Mouse (Mus musculus) adrenal gland, adult 18-20 months (tissue): ENCODE measurements around the gene Thsd4. TPM values are rescaled to one million over a fixed set of nuclear protein-coding genes. Genes with fewer than 3 reads are reported as not detected.
"Not testable (repeated sequence)": the region's sequence is repeated elsewhere in the genome, so short reads cannot be mapped to it uniquely, and the experiment has no call there.

Source experiments
- DNase-seq, 2 experiments: peaks; one replicate each; pipeline ENCODE4 v3.0.0; 2021 to 2022; ENCODE audit warnings: low spot score in 2 of 2
- total RNA-seq, 2 experiments: library from RNA; stranded (reverse); gene quantifications; 1 replicate in 1 of 2; 2 replicates in 1 of 2; pipeline ENCODE4 v1.2.3; 2021

The Thsd4 gene
- total RNA-seq, 2 experiments from 2014 or later = 3.2 to 3.6 TPM

DNA sequence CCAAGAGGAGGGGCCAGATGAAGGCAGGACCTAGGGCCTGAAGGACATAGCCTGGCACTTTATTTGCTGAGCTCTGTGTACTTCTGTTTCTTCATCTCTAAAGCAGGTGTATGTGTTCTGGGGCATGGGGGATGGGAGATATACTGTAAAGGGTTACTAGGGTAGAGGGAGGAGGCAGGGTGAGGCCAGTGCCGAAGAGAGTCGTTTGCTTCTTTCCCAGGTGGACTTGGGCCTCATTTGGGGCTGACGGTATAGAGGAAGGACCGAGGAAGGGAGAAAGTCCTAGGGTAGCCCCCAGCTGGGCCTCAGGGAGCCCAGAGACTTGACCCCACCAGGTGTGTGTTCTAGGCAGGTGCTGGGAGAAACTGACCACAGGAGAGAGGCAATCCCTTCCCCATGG lies 569.9 kb downstream of the Thsd4 start:
- no peak for DNase-seq

DNA sequence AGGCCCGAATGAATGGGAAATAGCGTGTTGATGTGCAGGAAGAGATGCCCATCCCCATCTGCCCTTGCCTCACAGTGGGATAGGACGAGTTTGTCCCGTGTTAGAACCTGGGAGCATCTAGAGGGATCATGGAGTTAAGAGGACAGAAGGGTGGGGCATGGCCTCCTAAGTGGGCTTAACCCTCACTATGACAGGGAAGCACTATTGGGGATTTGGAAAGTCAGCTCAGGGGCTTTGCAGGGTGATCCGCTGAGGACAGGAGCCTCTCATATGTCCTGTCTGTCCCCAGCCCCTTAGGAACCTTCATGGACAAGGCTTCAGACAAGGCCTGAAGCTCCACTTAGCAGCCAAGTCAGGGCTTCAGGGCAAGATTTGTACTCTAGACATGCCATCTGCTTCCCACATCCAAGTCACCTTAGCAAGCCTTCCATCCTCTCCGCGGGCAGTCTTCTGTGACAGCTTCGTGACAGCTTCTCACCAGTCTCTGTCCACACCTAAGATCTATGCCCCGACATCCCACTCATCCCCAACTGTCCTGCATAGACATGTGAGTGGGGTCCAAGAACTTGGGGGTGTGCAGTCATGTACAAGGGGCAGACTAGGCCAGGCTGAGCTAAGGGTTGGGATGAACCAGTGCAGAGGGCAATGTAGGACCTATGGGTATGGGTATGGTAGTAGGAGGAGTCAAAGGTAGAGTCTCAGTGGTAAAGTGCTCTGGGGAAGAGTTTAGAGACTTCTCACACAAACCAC lies 570.7 kb downstream of the Thsd4 start:
- DNase-seq = peak in 1 of 2 experiments; percentile 13

DNA sequence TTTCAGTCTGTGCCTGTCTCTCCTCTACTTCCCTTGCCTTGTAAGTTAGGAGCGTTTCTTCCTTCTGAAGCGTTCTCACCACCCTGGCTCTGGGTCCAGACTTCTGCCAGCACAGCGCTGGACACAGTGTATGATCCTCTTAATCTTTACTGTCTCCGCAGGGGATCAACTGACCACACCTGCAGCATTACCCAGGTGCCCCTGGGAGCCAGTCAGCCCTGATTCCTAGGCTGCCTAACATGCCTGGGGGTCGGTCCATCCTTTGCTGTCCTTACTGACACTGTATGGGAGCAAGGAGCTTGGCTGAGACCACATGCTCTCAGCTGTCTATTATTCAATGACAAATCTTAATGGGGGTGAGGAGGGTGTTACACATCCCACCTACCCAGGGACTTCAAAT lies 571.9 kb downstream of the Thsd4 start:
- peak in 1 of 2 experiments; percentile 12 for DNase-seq

DNA sequence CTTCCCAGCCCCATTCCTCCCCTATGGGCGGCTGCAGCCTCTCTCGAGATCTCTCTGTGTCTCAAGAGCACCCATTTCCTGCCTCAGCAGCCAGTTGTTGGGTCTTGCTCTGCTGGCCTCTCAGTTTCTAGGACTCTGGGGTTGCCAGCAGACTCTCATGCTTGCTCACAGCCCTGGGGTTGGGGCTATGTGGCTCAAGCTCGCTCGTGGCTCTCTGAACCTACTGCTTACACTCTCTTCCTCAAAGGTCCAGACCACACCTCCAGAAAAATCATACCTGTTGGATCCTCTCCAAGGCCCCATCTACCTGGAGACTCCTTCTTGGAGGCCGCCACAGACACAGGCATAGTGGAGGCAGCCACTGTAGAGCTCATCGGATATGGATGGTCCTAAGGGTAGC lies 572.3 kb downstream of the Thsd4 start:
- no peak for DNase-seq

DNA sequence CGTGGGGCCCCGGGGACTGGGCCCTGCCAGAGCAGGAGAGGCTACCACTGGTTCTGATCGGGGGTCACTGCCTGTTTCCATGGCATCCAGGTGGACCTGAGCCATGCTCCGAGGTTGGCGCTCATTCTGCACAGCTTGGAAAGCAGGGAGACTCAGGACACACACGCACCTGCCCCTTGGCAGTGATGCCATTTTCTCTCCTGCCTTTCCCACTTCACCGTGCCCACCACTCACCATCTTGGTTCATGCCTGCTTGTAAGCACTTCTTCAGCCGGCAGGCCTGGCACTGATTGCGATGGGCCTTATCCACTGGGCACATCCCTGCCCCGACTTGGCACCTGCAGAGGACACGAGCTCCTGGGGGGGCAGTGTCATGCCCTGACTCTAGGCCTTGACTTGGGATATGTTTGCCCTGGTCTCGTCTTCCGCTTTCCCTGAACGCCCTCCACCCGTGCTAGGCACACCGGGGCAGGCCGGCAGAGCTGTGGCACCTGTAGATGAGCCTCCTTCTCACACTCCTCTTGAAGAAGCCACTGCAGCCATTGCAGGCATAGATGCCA lies 573.1 kb downstream of the Thsd4 start:
- peak in 1 of 2 experiments; percentile 15 for DNase-seq

DNA sequence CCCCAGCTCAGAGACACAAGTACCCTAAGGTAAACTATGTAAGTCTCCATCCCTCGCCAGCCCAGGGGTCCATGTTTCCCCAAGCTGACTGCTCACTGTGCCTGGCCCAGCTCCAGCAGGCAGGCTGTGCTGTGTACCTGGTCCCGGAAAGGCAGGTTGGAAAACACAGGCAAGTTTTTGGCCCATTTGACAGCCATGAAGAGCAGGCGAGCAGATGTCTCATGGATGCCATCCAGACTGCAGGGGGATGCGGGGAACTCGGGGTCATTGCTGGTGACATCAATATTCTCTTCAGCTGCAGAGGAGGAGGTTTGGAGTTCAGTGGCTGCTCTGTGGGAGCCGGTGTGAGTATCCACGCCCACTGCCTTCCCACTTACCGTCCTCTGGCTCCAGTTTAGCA lies 573.6 kb downstream of the Thsd4 start:
- peak in 1 of 2 experiments; percentile 19 for DNase-seq

DNA sequence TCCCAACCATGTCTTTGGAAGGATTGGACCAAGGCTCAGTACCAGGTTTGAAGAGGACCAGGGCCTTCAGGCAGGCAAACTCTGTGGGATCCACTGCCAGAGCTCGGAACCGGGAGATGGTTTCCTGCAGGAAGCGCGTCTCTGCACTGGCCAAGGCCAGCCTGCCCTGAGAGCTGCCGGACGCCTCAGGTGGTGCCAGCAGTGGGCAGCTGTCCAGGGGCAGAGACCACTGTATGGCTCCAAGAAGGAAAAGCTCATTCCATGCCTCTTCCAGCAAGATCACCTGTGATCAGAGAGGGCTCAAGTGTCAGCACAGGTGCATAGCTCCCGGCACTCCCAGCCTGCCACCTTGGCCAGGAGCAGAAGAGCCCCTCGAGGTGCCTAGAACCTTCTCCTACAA lies 574.6 kb downstream of the Thsd4 start:
- peak in 1 of 2 experiments; percentile 15 for DNase-seq

DNA sequence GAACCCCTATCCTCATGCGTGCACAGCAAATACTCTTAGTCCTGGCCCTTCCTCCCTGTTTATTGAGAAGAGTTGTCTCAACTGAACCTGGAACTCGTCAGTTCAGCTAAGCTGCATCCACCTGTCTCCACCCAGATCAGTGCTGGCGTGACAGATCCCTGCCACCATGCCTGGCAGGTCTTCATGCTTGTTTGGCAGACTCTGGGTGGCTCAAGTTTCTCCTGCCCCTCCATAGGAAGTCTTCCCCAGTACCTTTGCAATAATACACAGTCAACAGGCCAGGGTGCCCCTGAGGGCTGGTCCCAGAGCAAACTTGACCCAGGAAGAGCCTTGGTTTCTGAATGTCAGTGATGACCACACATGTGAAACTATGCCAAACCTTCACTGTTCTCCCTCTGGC lies 576.6 kb downstream of the Thsd4 start:
- DNase-seq = no peak

DNA sequence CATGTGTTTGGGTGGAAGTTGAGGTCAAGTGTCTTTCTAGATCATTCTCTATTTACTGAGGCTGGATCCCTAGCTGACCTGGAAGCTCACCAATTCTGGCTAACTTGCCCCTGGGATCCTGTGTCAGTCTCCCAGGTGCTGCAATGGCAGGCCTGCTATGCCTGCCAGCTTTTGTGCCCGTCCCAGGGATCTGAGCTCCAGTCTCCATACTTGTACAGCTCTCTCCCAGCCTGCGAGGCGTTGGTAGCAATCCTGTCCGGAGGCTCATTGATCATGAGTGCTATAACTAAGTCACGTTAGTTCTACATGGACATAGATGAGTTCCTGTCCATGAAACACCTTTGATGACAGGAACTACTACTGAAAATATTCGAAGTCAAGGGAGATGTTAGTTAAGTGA lies 578.0 kb downstream of the Thsd4 start:
- DNase-seq = no peak

DNA sequence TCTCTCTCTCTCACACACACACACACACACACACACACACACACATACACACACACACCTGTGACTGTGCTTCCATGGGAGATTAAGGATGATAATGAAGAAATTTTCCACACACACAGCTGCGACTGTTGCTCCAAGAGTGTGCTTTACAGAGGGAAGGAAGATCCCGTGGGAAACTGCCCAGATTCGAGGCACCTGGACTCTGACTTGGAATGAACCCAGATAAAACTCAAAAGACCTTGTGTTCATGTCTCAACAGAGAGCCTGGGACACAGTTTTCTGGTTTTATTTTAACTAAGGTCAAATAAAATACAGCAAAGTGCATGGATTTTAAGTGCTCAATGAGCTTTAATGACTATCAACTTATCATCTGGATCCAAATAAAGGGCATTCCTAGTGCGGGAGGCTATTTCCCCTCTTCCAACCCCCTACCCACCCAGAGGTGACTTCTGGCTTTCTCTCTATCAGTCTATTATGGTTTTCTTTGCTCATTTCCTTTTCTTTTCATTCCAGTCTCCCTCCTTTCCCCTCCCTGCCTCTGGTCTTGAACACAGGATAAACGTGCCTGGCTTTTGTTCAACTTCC lies 579.3 kb downstream of the Thsd4 start:
- DNase-seq = no peak

DNA sequence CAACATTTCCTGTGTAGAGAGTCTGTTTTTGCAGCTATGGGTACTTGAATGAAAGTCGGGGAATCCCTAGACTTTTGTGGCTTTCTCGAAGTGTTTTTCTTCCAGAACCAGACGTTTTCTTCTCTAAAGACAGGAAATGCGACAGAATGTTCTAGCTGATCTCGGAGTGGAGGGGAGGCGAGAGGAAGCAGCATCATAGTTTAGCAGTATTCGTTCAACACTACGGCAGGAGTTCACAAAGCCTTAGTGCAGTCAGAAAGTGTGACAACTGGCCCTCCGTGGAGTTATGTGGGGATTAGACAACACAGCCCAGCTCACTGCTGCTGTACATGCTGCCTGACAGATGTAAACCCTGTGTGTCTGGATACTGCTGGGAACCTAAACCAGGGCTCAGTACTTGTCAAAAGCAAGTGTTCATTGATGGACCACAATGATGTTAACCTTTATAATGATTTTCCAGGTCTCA lies 579.9 kb downstream of the Thsd4 start:
- DNase-seq = no peak

DNA sequence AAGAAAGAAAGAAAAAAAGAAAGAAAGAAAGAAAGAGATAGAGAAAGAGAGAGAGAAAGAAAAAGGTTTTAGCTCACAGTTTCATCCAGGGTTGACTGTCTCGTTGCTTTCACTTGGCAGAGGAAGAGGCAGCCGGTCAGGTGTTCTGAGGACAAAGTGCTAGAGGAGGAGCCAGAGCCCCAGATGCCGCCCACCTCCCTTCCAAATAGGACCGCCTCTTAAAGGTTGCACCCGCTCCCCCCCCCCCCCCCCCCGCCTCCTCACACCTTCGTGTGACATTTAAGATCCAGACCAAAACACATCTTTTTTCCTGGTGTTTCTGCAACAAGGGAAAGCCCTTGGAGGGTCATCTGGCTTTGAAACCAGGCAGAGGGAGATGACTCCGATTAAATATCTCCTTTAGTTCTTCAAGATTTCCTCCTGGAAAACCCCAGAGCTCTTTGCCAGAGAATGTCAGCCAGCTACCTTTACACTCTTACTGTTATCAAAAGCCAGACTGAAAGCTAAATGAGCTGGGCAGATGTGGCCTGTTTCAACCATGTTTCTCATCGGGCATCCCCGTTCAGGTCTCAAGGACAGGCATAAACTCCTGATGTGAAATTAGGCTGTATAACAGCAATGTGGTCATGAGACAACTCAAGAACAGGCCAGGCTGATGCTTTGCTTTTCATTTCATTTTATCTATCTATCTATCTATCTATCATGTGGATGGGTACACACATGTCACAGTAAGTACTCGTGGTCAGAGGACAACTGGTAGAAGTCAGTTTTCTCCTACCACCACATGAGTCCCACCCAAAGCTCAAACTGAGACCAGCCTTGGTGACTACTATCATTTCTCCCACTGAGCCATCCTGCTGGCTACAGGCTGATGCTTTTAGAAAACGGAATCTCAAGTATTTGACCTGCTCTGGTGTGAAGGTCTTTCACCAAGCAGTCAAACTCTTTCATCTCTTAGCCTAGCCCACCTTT lies 580.6 kb downstream of the Thsd4 start:
- DNase-seq = no peak

DNA sequence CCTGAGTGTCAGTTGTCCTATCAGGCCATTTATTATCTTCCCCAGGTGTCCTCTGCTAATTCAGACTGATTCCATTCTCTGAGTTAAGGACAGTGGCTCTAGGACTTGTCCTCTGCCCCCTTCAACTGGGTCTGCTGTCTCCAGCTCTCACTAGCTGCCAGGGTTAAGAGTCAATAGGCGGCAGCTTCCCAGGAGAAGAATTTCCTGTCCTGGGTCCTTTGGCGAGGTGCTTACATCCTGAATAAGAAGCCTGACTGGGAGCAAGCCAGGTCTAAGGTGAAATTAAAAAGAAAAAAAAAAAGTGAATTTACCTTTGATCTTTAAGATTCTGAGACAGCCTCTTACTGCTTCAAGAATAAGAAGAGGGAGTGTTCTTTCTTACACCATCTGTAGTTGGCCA lies 582.2 kb downstream of the Thsd4 start:
- DNase-seq = no peak

DNA sequence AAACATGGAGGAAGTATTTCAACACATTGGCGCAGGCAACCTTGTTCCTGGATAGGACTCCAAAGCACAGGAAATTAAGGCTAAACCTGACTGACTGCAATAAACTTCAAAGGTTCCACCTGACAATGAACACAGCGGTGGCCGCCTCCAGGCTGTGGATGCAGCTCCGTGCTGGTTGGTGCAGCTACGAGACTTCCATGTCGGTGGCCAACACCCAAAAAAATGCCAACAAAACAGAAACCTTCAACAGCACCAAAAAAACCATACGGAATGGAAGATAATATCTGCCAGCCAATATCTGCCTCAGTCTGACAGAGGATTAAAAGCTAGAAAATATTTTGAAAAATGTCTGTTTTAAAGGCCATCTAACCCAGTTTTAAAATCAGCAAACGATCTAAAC lies 583.3 kb downstream of the Thsd4 start:
- no peak for DNase-seq

DNA sequence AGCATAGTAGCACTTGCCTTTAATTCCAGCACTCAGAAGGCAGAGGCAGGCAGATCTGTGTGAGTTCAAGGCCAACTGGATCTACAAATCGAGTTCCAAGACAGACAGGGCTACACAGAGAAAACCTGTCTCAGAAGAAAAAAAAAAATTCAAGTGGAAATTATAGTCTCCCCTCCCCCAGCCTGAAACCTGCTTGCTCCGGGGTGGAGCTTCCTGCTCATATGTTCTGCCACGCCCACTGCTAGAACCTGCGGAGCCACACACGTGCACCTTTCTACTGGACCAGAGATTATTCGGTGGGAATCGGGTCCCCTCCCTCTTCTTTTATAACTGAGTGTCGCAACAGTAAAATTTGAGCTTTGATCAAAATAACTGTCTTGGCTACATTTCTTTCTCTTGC lies 586.0 kb downstream of the Thsd4 start:
- DNase-seq = not testable (repeated sequence)

DNA sequence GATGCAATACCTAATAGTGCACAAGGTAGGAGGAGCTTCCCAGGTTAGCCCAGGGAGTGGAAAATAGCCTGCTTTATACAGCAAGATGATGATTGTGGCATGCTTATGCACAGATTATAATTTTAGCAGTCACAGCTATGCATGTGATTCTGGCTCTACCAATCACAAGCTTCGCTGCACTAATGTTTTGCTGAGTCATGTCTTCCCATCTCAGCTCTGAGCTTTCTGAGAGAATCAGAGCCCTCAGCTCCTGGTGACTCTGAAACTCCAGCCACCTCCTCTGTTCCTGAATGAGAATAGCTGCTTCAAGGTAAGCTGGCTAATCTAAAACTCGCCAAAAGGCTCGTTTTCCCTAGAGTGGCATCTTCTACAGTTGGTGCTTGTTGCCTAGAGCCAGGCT lies 591.6 kb downstream of the Thsd4 start:
- no peak for DNase-seq

Other genes with a start within 250 kb of the Thsd4 start
- 10 to 100 TPM; 11.1 to 12.4 TPM for gene Lrrc49, start 166.1 kb upstream of the Thsd4 start, total RNA-seq
- gene Larp6, start 190.9 kb upstream of the Thsd4 start, total RNA-seq = 1 to 10 TPM; 2.5 to 3.5 TPM